Mouse (Mus musculus): Measurements from ENCODE around the gene Abtb1.

GRCm38 (mm10) chr6:88860914-88861313 is 19.1 kb upstream of the Abtb1 start:
- no peak for TF ChIP-seq GATA1 (IDR thresholded peaks at IDR 0.05; ENCODE audit: borderline replicate concordance, low read length)
- no peak for TF ChIP-seq FLI1 (IDR thresholded peaks at IDR 0.05; ENCODE audit: low read length)
